Mouse (Mus musculus) embryonic stem cell, embryonic (primary cell): ENCODE results near the gene Fbxl3.

ENCODE experiments used
- CTCF ChIA-PET, 4 experiments: fragments of 300-600 bp in 2 of 4; fragments of 350-600 bp in 2 of 4; sonication (Branson Sonifier 250); formaldehyde crosslinking; loops; one replicate each; lab custom pipeline; 2022; ENCODE audit warnings: inconsistent platforms in 2 of 4; lab: Charles Lee
- POLR2A ChIA-PET, 4 experiments: fragments of 300-600 bp in 2 of 4; fragments of 350-600 bp in 2 of 4; sonication (Branson Sonifier 250); formaldehyde crosslinking; loops; one replicate each; lab custom pipeline; 2022; ENCODE audit warnings: antibody characterized with exemption in 4 of 4, inconsistent platforms in 1 of 4; lab: Charles Lee

Fbxl3 gene

DNA sequence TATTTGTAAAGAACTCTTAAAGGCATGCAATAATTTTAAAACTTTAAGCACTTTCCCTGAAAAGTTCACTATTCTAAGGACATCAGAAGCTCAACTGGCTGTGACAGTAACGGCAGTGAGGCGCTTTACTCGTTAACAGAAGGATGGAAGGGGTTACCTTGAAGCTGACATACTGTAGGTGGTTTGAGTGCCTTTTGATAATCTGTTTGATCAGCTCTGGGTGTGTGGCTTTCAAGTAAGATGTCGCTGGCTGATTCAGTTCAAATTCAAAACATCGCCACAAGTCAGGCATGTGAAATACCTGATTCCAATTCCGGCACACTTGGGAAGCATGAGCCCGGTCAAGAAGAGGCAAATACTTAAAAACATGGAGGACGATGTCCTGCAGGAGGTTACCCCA, 4.3 kb downstream of the Fbxl3 start:
- ChIA-PET CTCF (interaction anchor here in 1 of 4 experiments (1.2 kb wide), 1 partner anchor 43 kb away, joined by 3 read pairs; no protein-coding TSS in a partner anchor), POLR2A (interaction anchor here in 3 of 4 experiments (1.2 to 19.1 kb wide), 6 partner anchors 14 to 24 kb away, joined by 3 to 201 read pairs (median 38); partner anchors contain the start of gene Cln5 (in 1 of the 3))

DNA sequence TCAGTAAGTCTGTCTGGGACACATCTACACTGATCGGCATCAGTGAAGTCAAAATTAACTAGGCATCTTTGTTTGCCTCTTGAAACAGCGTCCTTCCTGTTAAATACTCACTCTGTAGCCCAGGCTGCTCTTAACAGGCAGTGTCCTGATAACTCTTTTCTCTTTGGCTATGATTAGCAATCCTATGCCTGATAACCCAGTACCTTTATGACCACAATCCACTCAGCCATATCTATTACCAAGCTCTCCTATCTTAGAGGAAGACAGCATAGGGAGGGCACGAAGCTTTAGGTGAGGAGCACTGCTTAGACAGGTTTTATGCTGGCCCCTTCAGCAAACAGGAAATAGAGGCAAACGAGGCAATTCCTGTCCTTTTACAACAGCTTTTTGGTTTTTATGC, 5.7 kb downstream of the Fbxl3 start:
- CTCF ChIA-PET: interaction anchor here in 2 of 4 experiments (0.9 to 1.2 kb wide), 2 partner anchors 39 to 41 kb away, joined by 3 to 4 read pairs; no protein-coding TSS in a partner anchor

DNA sequence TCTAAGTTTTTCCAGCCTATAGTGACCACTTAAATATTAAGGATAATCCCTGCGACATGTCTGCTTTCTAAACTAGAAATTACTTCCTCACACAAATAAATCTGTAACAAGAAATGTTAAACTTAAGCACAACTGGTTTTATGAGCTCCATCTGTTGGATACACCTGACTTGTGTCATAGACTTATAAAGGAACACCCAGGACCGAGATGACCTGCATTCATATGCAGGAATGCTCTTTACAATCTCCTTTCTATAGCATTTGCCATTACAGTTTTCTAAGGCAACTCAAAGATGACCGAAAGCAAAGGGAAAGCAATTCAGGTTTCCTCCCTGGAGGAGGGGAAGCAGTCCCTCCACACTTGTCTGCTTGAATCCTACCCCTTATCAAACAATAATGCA, 6.1 kb downstream of the Fbxl3 start:
- CTCF ChIA-PET: interaction anchor here in 1 of 4 experiments (0.9 kb wide), 1 partner anchor 39 kb away, joined by 3 read pairs; no protein-coding TSS in a partner anchor
- POLR2A ChIA-PET: interaction anchor here in 3 of 4 experiments (0.5 to 19.1 kb wide), 10 partner anchors 9 to 1334 kb away, joined by 3 to 201 read pairs (median 5); partner anchors contain the start of gene Cln5 (in 2 of the 3)

More for the DNA sequence above, 5.7 kb downstream of the Fbxl3 start:
- POLR2A ChIA-PET: interaction anchor here in 3 of 4 experiments (1.0 to 19.1 kb wide), 10 partner anchors 8 to 28 kb away, joined by 3 to 201 read pairs (median 5); partner anchors contain the start of gene Cln5 (in 2 of the 3)

DNA sequence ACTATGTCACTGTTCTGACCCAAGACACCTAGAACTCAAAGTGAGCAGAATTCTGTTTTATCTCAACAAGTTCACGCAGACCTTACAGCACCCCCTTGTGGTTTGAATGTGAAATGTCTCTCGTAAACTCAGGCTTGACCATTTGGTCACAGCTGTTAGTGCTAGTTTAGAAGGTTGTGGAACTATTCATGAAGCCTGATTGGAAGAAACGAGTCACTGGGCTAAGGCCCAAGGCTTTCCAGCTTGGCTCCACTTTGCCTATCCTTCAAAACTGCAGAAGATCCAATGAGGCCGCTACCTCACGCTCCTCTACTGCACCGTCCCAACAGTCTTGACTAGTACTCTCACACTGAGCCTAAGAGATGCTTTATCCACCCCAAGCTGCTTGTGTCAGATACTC, 10.7 kb downstream of the Fbxl3 start:
- CTCF ChIA-PET: interaction anchor here in 3 of 4 experiments (0.5 to 1.4 kb wide), 13 partner anchors 10 to 1483 kb away, joined by 3 to 8 read pairs (median 3); no protein-coding TSS in a partner anchor

DNA sequence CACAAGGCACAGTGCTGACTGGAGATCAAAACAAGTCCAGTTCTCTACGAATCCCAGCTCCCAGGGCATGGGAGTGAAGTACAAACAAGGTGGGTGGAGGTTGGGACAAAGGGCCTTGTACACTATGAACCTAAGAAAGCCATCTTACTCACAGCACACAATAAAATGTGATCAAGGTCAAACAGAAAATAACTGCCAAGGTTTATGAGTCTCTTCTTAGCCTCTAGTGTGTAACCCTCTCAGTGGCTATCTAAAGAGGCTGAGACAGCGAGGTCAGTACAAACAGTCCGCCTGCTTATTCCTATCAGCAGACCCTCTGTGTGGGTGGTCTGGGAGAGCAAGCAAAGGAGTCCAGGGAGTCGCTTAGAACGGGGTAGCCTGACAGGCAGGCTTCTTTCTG, 11.5 kb downstream of the Fbxl3 start:
- ChIA-PET POLR2A (interaction anchor here in 2 of 4 experiments (1.3 to 19.1 kb wide), 5 partner anchors 7 to 32 kb away, joined by 3 to 201 read pairs (median 11); partner anchors contain the start of gene Cln5 (in 1 of the 2)), CTCF (interaction anchor here in 1 of 4 experiments (1.3 kb wide), 1 partner anchor 18 kb away, joined by 3 read pairs; the partner anchor contains the start of gene Cln5)

More for the DNA sequence above, 10.7 kb downstream of the Fbxl3 start:
- POLR2A ChIA-PET: interaction anchor here in 2 of 4 experiments (0.5 to 19.1 kb wide), 14 partner anchors 8 to 106 kb away, joined by 3 to 201 read pairs (median 5); partner anchors contain the start of genes Cln5 (in 1 of the 2), Fbxl3 (in 1 of the 2) and Kctd12 (in 1 of the 2)

DNA sequence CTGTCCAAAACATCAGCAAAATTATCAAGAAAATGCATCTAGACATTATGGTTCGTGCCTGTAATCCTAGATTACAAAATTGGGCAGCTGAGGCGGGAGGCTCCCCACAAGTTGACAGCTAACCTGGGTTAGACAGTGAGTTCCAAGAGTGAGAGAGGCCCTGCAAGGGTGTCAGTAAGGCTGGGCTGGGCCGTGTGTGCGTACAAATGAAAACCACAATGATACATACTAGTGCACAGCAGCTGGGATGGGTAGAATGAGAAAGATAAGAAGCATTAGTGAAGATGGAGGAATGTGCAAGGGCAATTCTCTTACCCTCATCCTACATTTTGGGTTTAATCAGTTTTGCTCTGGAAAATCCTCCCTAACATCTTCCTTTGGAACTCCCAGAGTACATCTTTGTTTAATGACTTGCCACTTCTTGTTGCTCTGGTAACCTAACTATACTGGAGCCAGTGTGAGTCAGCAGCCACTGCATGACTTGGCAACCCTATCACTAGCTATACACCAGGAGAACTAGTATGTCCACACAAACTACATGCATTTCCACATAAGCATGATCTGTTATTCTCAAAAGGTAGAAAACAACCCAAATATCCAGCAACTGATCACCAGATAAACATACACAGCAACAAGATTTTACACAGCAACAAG, 12.6 kb downstream of the Fbxl3 start:
- ChIA-PET CTCF (interaction anchor here in 1 of 4 experiments (1.3 kb wide), 1 partner anchor 17 kb away, joined by 3 read pairs; the partner anchor contains the start of gene Cln5), POLR2A (interaction anchor here in 2 of 4 experiments (0.7 to 19.1 kb wide), 8 partner anchors 6 to 20 kb away, joined by 3 to 201 read pairs (median 6); partner anchors contain the start of genes Cln5 (in 1 of the 2) and Fbxl3 (in 1 of the 2))

DNA sequence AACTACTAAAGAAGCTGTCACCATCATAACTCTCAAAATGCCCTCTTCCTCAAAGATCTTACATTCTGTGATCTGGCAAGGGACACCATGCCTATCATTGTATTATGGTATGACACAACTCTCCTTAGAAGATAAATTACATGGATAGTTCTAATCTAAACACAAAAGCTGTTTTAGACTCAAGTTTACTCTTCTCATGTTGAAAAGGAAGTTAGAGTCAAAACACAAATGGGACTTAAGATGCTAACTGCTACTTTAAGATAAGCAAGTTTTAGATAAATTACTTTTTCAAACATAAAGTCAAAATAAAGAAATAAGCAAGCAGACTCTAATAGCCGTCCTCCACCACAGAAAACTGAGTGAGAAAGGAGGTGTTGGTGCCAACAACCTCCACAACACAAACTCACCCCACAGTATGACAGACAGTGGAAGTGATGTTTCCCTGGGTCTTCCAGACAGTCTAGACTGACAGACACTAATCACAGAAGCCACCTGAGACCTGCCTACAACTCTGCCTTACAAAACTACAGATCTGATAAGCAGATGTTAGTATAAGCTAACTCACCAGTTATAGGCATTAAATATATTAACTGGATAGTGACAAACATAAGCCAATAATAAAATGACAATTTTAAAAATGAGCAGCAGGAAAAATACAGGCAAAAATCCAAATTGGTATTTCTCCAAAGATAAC, 13.4 kb downstream of the Fbxl3 start:
- ChIA-PET CTCF (no interaction called here), POLR2A (interaction anchor here in 2 of 4 experiments (0.7 to 19.1 kb wide), 8 partner anchors 8 to 65 kb away, joined by 3 to 201 read pairs (median 4); partner anchors contain the start of genes Cln5 (in 1 of the 2) and Fbxl3 (in 1 of the 2))

DNA sequence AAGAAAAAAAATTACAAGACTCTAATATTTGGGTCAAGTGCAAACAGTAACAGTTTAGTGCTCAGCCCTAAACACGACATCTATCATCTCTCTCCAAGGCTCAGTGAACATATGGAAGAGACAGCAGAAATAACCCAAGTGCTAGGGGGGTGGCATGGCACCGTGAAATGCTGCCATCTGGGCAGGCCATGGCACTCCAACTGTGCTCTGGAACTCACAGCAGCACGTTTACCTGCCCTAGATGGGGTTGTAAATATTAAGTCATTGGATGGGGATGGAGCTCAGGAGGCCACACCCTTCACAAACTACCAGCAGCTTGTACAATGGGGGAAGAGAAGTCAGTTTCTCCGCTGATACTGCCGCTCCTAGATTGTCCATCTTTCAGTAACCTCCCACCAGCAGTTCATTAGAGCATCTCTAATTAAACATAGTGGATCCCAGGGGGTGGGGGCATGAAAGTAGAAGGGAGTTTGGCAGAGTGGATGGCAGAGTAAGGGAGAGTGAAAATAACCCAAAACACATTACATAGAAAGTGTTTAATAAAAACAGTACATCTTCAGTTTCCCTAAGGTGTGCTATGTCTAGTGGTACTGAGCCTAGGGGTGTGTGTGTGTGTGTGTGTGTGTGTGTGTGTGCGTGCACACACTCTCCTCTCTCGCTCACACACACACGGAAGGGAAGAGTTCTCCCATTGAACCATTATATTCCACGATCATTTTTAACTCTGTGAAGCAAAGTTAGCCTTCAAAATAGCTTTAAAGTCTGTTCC, 20.0 kb downstream of the Fbxl3 start:
- POLR2A ChIA-PET: interaction anchor here (0.6 to 19.1 kb wide), 11 partner anchors 8 to 423 kb away, joined by 3 to 201 read pairs (median 5); partner anchors contain the start of genes Cln5 (in 1 of the 4) and Fbxl3 (in 1 of the 4)
- CTCF ChIA-PET: interaction anchor here in 2 of 4 experiments (0.9 to 3.1 kb wide), 4 partner anchors 9 to 53 kb away, joined by 3 to 8 read pairs (median 3); no protein-coding TSS in a partner anchor

DNA sequence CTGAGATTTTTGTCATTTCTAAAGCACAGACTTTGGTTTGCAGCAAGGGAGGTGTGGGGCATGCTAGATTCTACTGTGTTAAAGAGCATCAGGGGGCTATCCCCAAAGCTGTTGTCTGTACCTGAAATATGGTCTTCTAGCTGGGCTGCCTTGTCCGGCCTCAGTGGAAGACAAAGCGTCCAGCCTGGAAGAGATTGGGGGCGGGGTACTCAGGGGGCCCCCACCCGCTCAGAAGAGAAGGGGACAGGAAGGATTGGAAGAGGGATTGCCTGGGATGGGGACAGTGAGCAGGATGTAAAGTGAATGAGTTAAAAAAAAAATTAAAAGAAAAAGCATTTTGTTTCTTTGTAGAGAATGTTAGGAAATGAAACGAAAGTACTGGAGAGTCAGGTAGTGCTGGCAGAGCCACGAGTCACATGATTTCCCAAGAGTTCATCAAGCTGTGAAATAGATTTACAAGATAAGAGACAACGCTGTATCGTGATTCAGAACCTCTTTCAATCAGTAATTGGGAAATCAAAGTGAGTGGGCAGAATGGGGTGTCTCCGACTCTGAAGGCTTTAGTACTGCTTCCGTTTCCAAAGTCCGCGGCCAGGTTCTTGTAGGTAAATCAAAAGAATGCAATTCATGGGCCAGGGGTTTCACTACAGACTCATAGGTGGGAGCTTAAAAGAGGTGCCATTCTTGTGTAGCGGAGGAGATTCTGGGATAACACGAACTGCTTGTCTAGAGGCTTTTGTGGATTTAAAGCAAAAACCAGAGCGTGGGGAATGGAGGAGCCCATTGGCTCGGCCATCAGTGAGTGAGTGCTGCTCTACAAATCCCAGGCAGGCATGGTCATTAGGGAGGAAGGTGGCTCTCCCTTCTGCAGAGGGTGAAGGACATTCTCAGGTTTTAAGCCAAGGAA, 21.1 kb downstream of the Fbxl3 start:
- ChIA-PET POLR2A (interaction anchor here in 3 of 4 experiments (1.0 to 19.1 kb wide), 11 partner anchors 7 to 34 kb away, joined by 3 to 201 read pairs (median 5); partner anchors contain the start of genes Cln5 (in 1 of the 3) and Fbxl3 (in 1 of the 3)), CTCF (interaction anchor here in 3 of 4 experiments (0.7 to 3.1 kb wide), 7 partner anchors 10 to 464 kb away, joined by 3 to 8 read pairs (median 3); no protein-coding TSS in a partner anchor)

DNA sequence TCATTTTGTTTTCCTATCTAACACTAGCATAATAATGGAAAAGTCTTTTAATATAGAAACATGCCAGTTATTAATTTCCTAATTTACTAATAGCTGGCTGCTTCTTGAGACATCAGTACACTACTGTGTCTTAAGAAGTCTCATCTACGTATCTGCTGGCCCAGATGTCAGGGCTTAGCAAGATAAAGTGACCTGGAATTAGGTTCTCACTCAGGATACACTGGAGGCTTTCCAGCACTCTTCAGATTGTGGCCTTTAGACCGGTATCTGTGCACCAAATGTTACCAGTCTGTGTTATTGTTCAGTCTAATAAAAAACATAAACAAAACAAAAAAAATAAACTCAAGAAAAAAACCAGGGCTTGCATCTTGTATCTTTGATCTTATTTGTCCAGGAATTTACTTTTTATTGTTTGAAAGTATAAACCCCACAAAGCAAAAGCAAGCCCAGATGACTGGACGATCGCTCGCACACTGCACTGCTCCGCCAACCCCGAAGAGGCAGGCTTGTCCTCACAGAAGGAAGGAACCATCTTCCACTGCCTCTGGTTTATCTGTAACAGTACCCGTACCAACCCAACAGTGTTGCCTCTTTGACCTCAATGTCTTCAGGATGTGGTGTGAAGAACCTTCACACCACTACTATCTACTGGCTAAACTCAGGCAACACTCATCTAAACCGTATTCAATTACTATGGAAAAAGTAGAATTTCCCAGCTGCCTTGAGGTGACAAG, 21.9 kb downstream of the Fbxl3 start:
- ChIA-PET CTCF (interaction anchor here in 1 of 4 experiments (3.1 kb wide), 1 partner anchor 11 kb away, joined by 8 read pairs; no protein-coding TSS in a partner anchor), POLR2A (interaction anchor here in 3 of 4 experiments (0.8 to 19.1 kb wide), 9 partner anchors 6 to 26 kb away, joined by 3 to 201 read pairs (median 9); partner anchors contain the start of genes Cln5 (in 1 of the 3) and Fbxl3 (in 1 of the 3))

DNA sequence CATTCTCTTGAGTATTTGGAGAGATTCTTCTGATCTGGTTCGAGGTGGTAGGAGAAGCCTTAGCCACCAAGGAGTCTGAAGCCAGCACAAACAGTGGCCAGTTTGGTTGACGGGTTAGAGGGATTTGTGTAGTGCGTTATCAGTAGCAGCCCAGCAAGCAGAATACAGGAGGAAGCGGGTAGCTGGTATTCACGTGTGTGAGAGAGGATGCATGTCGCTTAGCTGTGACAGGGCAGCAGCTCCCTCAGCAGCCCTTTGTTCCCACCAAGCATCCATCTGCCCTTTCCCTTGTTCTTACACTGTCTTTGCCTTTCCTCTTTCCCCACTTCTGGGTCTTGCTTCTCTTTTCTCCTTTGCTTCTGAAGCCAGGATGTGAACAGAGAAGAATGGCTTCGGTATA, 24.2 kb downstream of the Fbxl3 start:
- ChIA-PET CTCF (interaction anchor here in 3 of 4 experiments (0.5 to 1.5 kb wide), 6 partner anchors 9 to 645 kb away, joined by 3 to 6 read pairs (median 4); no protein-coding TSS in a partner anchor), POLR2A (interaction anchor here in 3 of 4 experiments (0.5 to 8.0 kb wide), 12 partner anchors 7 to 92 kb away, joined by 3 to 201 read pairs (median 8); partner anchors contain the start of genes Fbxl3 (in 1 of the 3) and Kctd12 (in 1 of the 3))

DNA sequence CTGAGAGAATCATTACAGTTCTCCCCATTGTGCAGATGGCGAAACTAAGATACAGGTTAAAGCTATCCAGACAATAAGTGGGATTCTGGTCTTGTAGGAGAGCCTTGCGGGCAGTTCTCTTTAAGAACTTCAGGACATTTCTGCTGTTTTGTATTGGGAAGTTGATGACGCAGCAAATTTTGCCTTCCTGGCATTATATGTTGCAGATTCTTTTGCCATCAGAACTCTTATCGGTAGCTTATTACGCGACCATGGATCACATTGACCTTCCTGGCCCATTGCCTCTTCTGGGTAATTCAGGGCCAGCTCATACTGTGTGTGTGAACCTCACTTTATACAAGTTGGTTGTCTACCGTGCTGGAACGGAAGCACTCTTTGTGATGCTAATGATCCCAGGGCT, 25.5 kb downstream of the Fbxl3 start:
- ChIA-PET CTCF (interaction anchor here in 1 of 4 experiments (0.7 to 1.9 kb wide), 4 partner anchors 8 to 116 kb away, joined by 3 to 6 read pairs (median 3); no protein-coding TSS in a partner anchor), POLR2A (interaction anchor here in 3 of 4 experiments (0.8 to 8.0 kb wide), 10 partner anchors 8 to 1172 kb away, joined by 4 to 201 read pairs (median 10); partner anchors contain the start of gene Fbxl3 (in 1 of the 3))

DNA sequence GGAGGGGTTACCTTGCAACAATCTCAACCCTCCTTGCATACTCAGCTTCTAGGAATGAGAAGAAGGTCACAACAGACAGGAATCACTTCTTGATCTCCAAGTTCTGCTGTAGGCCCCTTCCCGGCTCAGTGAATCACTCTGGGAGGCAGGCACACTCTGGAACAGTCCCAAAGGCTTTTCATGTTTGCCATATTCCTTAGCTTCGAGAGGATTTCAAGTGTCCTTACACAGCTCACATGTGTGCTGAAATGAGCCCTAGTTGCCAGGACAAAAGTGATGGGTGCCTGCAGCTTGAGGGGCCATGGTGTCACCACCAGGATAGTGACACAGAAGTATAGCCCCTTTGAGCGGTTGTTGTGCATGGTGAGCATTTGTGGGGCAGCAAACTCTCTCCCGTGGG, 26.6 kb downstream of the Fbxl3 start:
- ChIA-PET CTCF (interaction anchor here in 3 of 4 experiments (0.6 to 1.9 kb wide), 3 partner anchors 16 to 60 kb away, joined by 3 to 10 read pairs (median 6); no protein-coding TSS in a partner anchor), POLR2A (interaction anchor here in 3 of 4 experiments (0.6 to 8.0 kb wide), 6 partner anchors 9 to 295 kb away, joined by 3 to 201 read pairs (median 5); partner anchors contain the start of gene Fbxl3 (in 1 of the 3))

DNA sequence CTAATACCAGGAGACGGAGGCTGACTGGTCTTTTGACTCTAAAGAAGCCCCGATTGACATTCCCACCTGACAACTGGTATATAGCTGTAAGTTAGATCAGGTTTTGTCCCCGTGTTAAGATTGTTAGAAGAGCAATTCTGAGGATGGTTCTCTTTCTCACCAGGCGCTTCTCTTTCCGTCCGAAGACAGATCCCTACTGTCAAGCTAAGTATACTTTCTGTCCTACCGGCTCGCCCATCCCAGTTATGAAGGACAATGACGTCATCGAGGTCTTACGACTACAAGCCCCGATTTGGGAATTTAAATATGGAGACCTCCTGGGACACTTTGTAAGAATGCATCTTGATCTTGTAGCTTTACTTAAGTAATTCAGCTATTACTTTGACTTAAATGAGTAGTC, 27.9 kb downstream of the Fbxl3 start:
- ChIA-PET CTCF (interaction anchor here in 1 of 4 experiments (1.1 kb wide), 1 partner anchor 17 kb away, joined by 3 read pairs; no protein-coding TSS in a partner anchor), POLR2A (interaction anchor here in 2 of 4 experiments (1.0 to 8.0 kb wide), 14 partner anchors 9 to 348 kb away, joined by 3 to 201 read pairs (median 7); partner anchors contain the start of genes Fbxl3 (in 2 of the 2) and Kctd12 (in 1 of the 2))
